Mouse (Mus musculus): ENCODE results near the gene Tsc2. TPM values are rescaled to one million over a fixed set of nuclear protein-coding genes. Genes with fewer than 3 reads are reported as not detected.
A peak's percentile ranks its signal among the peaks of the same experiment; 100 is the strongest.

Tsc2 gene
- polyA plus RNA-seq, 1 experiment from 2014 or later: 69.2 TPM

DNA sequence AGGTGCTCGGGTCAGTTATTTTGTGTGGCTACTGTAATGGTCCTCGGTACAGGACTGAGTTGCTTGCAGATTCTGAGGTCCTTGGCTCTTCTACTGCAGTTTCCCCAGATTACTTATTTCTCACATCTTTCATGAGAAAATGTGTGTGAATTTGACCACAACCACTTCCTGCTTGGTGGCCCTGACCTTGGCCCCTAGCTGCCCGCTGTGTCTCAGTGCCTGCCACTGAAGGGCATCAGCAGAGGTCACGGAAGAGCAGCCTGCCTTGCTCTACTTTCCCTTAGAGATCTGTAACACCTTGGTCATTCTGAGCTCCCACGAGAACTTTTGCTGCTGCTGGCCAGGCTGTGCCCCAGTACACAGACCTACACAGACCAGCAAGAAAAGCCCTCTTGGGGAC lies 68.8 kb downstream of the Tsc2 start:
- DNase-seq (ENCODE audit: low spot score): no peak

DNA sequence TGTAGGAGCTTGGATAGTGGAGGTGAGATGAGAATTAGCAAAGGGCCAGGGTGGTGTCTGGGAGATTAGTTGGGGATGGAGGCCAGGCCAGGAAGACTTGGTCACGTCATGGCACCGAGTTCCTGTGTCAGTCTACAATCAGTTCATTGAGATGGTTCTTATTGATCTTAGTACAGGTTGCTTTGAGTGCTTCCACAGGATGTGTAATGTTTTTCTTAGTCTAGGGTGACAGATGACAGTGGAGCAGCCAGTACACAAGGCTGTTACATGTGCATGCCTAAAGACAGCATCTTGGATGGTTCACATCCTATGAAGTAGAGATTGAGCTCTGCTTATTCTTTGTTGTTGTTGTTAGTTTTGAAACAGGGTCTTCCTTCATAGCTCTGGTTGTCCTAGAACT lies 70.8 kb downstream of the Tsc2 start:
- H3K9ac ChIP-seq (ENCODE audit: low read length): no peak overlapping the region
- WGBS: 88% methylated on average over 2 of the region's 2 CpGs
- no peaks in the 10 kb centered on the region for H3K9me3 ChIP-seq (ENCODE audit: control insufficient read depth, low read length)
- H3K36me3 ChIP-seq (ENCODE audit: control insufficient read depth, insufficient read depth, low read length): 0 out of 2 replicates have a peak, but pooled peaks cover 4% of the 10 kb centered on the region
- H3K27me3 ChIP-seq (ENCODE audit: control insufficient read depth, insufficient read depth, low read length): no peaks in the 10 kb centered on the region
- ATAC-seq (ENCODE audit: insufficient read depth, low FRiP score, low TSS enrichment) (no peak), DNase-seq (ENCODE audit: low spot score) (no peak)
- H3K4me3 ChIP-seq (ENCODE audit: low read depth, low read length): no peak overlapping the region
- H3K4me2 ChIP-seq (ENCODE audit: low read depth): no peak overlapping the region
- no peak overlapping the region for H3K27ac ChIP-seq (ENCODE audit: low read depth, low read length)
- H3K4me1 ChIP-seq (ENCODE audit: control insufficient read depth, insufficient read depth, low read length): peaks cover 15% of the 10 kb centered on the region

More for the DNA sequence above, 68.8 kb downstream of the Tsc2 start:
- Histone ChIP-seq H3K27me3 (ENCODE audit: control insufficient read depth, insufficient read depth, low read length) (no peaks in the 10 kb centered on the region), H3K9ac (ENCODE audit: low read length) (no peak overlapping the region), H3K4me1 (ENCODE audit: control insufficient read depth, insufficient read depth, low read length) (peaks cover 6% of the 10 kb centered on the region), H3K4me2 (ENCODE audit: low read depth) (no peak overlapping the region), H3K9me3 (ENCODE audit: control insufficient read depth, low read length) (no peaks in the 10 kb centered on the region), H3K36me3 (ENCODE audit: control insufficient read depth, insufficient read depth, low read length) (peaks cover 6% of the 10 kb centered on the region; the same call in 1 of the 2 replicates), H3K4me3 (ENCODE audit: low read depth, low read length) (no peak overlapping the region), H3K27ac (ENCODE audit: low read depth, low read length) (no peak overlapping the region)
- ATAC-seq (ENCODE audit: insufficient read depth, low FRiP score, low TSS enrichment): no peak
- 86% methylated on average over 5 of the region's 5 CpGs for WGBS

GRCm38 (mm10) chr17:24560301-24561028 lies 72.0 kb downstream of the Tsc2 start:
- Histone ChIP-seq H3K27me3 (ENCODE audit: control insufficient read depth, insufficient read depth, low read length) (no peaks in the 10 kb centered on the region), H3K27ac (ENCODE audit: low read depth, low read length) (no peak overlapping the region), H3K4me3 (ENCODE audit: low read depth, low read length) (no peak overlapping the region), H3K9ac (ENCODE audit: low read length) (no peak overlapping the region), H3K4me2 (ENCODE audit: low read depth) (no peak overlapping the region), H3K9me3 (ENCODE audit: control insufficient read depth, low read length) (no peaks in the 10 kb centered on the region), H3K36me3 (ENCODE audit: control insufficient read depth, insufficient read depth, low read length) (no peaks in the 10 kb centered on the region), H3K4me1 (ENCODE audit: control insufficient read depth, insufficient read depth, low read length) (peaks cover 15% of the 10 kb centered on the region)
- ATAC-seq (ENCODE audit: insufficient read depth, low FRiP score, low TSS enrichment): no peak
- WGBS: 94% methylated on average over 5 of the region's 5 CpGs
- no peak for DNase-seq (ENCODE audit: low spot score)

DNA sequence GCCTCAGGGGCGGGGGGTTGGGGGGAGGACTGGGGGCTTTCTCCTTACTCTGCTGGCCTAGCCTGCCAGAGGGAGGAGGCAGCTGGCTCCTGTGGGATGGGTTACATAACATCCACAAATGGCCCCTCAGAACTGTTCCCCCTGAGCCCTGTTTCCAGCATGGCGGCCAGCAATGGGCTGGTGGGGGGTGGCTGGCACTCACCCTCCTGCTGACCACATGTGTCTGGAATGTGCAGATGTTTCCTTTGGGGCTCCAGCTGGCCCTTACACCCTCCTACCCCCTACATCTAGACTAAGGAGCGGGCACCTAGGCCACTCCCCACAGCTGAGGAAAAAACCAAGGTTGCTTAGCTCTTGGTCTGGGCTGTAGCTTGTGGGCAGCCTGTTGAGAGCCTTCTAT lies 73.3 kb downstream of the Tsc2 start:
- H3K4me2 ChIP-seq (ENCODE audit: low read depth): peak overlapping the region; percentile 25
- DNase-seq (ENCODE audit: low spot score) (peak; percentile 29), ATAC-seq (ENCODE audit: insufficient read depth, low FRiP score, low TSS enrichment) (peak; percentile 45)
- H3K36me3 ChIP-seq (ENCODE audit: control insufficient read depth, insufficient read depth, low read length): no peaks in the 10 kb centered on the region
- H3K27ac ChIP-seq (ENCODE audit: low read depth, low read length): peak overlapping the region; percentile 67
- WGBS: 44% methylated on average over 3 of the region's 3 CpGs
- H3K9me3 ChIP-seq (ENCODE audit: control insufficient read depth, low read length): no peaks in the 10 kb centered on the region
- peaks cover 15% of the 10 kb centered on the region for H3K4me1 ChIP-seq (ENCODE audit: control insufficient read depth, insufficient read depth, low read length)
- H3K27me3 ChIP-seq (ENCODE audit: control insufficient read depth, insufficient read depth, low read length): no peaks in the 10 kb centered on the region
- no peak overlapping the region; the same call in 1 of the 2 replicates for H3K9ac ChIP-seq (ENCODE audit: low read length)
- H3K4me3 ChIP-seq (ENCODE audit: low read depth, low read length): no peak overlapping the region

DNA sequence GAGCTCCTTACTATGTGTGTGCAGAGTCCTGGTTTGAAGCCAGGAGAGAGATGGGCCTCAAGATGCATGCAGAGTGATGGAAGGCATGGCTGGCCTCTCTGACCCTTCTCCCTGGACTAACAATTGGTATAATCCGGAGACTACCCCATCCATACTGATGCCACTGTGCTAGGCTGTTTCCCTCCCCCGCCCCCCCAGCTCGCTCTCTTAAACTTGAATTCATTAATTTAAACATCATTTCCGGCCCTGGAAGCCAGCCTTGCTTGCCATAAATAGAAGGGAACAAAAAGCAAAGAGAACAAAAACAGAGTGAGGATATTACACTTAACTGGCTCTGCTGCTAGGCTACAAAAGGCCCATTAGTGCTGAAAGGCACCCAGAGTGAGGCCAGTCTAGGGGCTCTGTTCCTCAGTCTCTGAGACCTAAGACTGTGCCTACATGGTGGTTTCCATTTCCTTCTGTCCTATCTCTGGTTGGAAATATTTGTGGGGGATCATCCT lies 73.8 kb downstream of the Tsc2 start:
- Histone ChIP-seq H3K9me3 (ENCODE audit: control insufficient read depth, low read length) (no peaks in the 10 kb centered on the region), H3K4me1 (ENCODE audit: control insufficient read depth, insufficient read depth, low read length) (peaks cover 15% of the 10 kb centered on the region)
- 37% methylated on average over 4 of the region's 4 CpGs for WGBS

DNA sequence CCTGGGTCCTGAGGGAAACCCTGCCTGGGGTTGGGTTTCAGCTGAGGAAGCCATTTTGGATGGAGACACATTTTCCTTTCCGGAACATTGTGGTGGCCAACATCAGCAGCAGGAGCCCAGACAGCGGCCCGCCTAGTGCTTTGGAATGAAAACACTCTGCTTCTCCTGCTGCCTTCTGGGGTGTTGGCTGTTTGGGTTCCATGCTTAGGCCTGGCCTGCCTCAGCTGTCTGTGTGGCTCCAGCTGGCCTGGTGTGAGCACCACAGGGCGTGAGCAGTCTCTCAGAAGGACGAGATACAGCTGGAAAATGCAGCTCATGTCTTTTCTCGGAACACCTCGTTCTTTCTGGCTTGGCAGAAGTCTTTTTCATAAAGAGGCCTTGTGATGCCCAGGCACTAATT lies 75.3 kb downstream of the Tsc2 start:
- no peaks in the 10 kb centered on the region for H3K9me3 ChIP-seq (ENCODE audit: control insufficient read depth, low read length)
- ATAC-seq (ENCODE audit: insufficient read depth, low FRiP score, low TSS enrichment) (no peak), DNase-seq (ENCODE audit: low spot score) (no peak)
- no peaks in the 10 kb centered on the region for H3K36me3 ChIP-seq (ENCODE audit: control insufficient read depth, insufficient read depth, low read length)
- no peak overlapping the region for H3K4me2 ChIP-seq (ENCODE audit: low read depth)
- peaks cover 15% of the 10 kb centered on the region for H3K4me1 ChIP-seq (ENCODE audit: control insufficient read depth, insufficient read depth, low read length)
- H3K9ac ChIP-seq (ENCODE audit: low read length): no peak overlapping the region
- no peak overlapping the region for H3K27ac ChIP-seq (ENCODE audit: low read depth, low read length)
- WGBS: 93% methylated on average over 7 of the region's 7 CpGs
- H3K4me3 ChIP-seq (ENCODE audit: low read depth, low read length): no peak overlapping the region
- H3K27me3 ChIP-seq (ENCODE audit: control insufficient read depth, insufficient read depth, low read length): no peaks in the 10 kb centered on the region

More for the DNA sequence above, 73.8 kb downstream of the Tsc2 start:
- H3K36me3 ChIP-seq (ENCODE audit: control insufficient read depth, insufficient read depth, low read length): no peaks in the 10 kb centered on the region
- peak overlapping the region; percentile 67 for H3K27ac ChIP-seq (ENCODE audit: low read depth, low read length)
- DNase-seq (ENCODE audit: low spot score): peak; percentile 54
- peak overlapping the region; percentile 25; the same call in 1 of the 2 replicates for H3K4me2 ChIP-seq (ENCODE audit: low read depth)
- ATAC-seq (ENCODE audit: insufficient read depth, low FRiP score, low TSS enrichment): peak; percentile 48; the same call in 1 of the 2 replicates
- H3K9ac ChIP-seq (ENCODE audit: low read length): no peak overlapping the region; the same call in 1 of the 2 replicates
- H3K4me3 ChIP-seq (ENCODE audit: low read depth, low read length): no peak overlapping the region
- no peaks in the 10 kb centered on the region for H3K27me3 ChIP-seq (ENCODE audit: control insufficient read depth, insufficient read depth, low read length)

GRCm38 (mm10) chr17:24551050-24551444 lies 81.4 kb downstream of the Tsc2 start:
- Histone ChIP-seq H3K9me3 (ENCODE audit: control insufficient read depth, low read length) (no peaks in the 10 kb centered on the region), H3K4me3 (ENCODE audit: low read depth, low read length) (peak overlapping the region; percentile 81), H3K4me1 (ENCODE audit: control insufficient read depth, insufficient read depth, low read length) (peaks cover 21% of the 10 kb centered on the region), H3K36me3 (ENCODE audit: control insufficient read depth, insufficient read depth, low read length) (no peaks in the 10 kb centered on the region), H3K4me2 (ENCODE audit: low read depth) (peak overlapping the region; percentile 90), H3K27ac (ENCODE audit: low read depth, low read length) (peak overlapping the region; percentile 99), H3K27me3 (ENCODE audit: control insufficient read depth, insufficient read depth, low read length) (peaks cover 11% of the 10 kb centered on the region; the same call in 1 of the 2 replicates), H3K9ac (ENCODE audit: low read length) (peak overlapping the region; percentile 92)
- 56% methylated on average over 3 of the region's 3 CpGs for WGBS
- DNase-seq (ENCODE audit: low spot score) (no peak), ATAC-seq (ENCODE audit: insufficient read depth, low FRiP score, low TSS enrichment) (no peak)

DNA sequence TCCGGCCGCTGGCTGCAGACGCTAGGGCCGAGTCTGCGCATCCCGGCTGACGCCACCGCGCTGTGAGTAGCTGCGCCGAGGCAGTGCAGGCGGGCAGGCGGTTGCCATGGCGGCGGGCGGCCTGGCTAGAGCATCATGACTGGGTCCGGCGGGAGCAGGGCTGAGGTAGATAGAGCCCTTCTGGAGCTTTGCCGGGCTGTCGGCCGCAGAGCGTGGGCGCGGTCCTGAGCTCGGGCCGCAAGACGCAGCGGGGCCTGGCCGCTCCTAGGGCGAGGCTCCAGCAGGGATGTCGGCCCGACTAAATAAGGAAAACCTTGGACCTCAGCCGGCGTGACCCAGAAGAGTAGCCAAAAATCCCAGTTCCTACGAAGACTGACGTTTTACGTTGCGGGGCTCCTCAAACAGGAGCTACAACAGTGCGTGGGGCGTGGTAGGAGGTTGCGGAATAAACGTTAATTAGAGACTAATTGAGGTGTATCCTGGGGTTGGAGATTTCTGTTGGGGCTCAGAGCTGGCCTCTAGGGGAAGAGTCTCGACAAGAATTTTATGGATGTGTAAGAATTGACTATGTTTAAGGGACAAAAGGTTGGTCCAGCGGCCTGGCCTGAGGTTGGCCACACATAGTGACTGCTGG lies 81.9 kb downstream of the Tsc2 start:
- DNase-seq (ENCODE audit: low spot score) (peak; percentile 87), ATAC-seq (ENCODE audit: insufficient read depth, low FRiP score, low TSS enrichment) (peak; percentile 81)
- Histone ChIP-seq H3K36me3 (ENCODE audit: control insufficient read depth, insufficient read depth, low read length) (no peaks in the 10 kb centered on the region), H3K4me1 (ENCODE audit: control insufficient read depth, insufficient read depth, low read length) (peaks cover 21% of the 10 kb centered on the region), H3K27me3 (ENCODE audit: control insufficient read depth, insufficient read depth, low read length) (peaks cover 11% of the 10 kb centered on the region; the same call in 1 of the 2 replicates), H3K9me3 (ENCODE audit: control insufficient read depth, low read length) (no peaks in the 10 kb centered on the region), H3K4me2 (ENCODE audit: low read depth) (peak overlapping the region; percentile 90), H3K9ac (ENCODE audit: low read length) (peak overlapping the region; percentile 92), H3K27ac (ENCODE audit: low read depth, low read length) (peak overlapping the region; percentile 99), H3K4me3 (ENCODE audit: low read depth, low read length) (peak overlapping the region; percentile 81)
- under 1% methylated on average over 44 of the region's 44 CpGs for WGBS

Data from neural tube, embryonic 11.5 days (tissue).